Mouse (Mus musculus): ENCODE measurements around the gene Gm4871. TPM values are rescaled to one million over a fixed set of nuclear protein-coding genes. Genes with fewer than 3 reads are reported as not detected.
A peak's percentile ranks its signal among the peaks of the same experiment; 100 is the strongest.

Gene Gm4871
- polyA plus RNA-seq, 2 experiments, result not detected

DNA sequence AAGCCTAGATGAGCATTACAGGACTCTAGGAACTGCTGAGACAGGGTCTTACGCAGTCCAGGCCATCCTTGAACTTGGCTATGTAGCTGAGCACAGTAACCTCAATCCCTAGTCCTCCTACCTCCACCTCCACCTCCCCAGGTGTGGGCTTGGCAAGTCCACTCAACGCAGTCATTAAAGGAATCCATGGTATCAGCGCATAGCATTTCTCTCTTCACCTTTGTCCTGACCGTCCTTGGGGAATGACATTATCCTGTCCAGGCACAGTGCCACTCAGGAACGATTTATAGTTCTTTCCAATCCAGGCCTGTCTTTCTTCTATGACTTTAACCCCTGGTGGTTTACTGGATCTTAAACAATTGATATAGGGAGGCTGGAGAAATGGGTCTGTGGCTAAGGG lies 42.1 kb downstream of the Gm4871 start:
- H3K9ac ChIP-seq (replicated peaks), result no peak overlapping the region
- no peak for TF ChIP-seq CTCF (IDR thresholded peaks at IDR 0.05; ENCODE audit: low read depth)
- no peak for TF ChIP-seq EP300 (IDR thresholded peaks at IDR 0.05; ENCODE audit: low read depth)
- peaks cover 0 to 3% of the 10 kb centered on the region in 2 experiments; a peak in 1 of 4 replicates for H3K4me1 ChIP-seq (replicated peaks; ENCODE audit: control insufficient read depth in 2 of 2, insufficient read depth in 2 of 2, low read length in 1 of 2)
- H3K27me3 ChIP-seq (ENCODE audit: control insufficient read depth, insufficient read depth, low read length), result no peaks in the 10 kb centered on the region
- H3K36me3 ChIP-seq (replicated peaks; ENCODE audit: control insufficient read depth, insufficient read depth, low read depth), result no peaks in the 10 kb centered on the region
- no peak overlapping the region for H3K4me3 ChIP-seq (ENCODE audit: insufficient read depth in 1 of 2, low read depth in 2 of 2, low read length in 2 of 2)
- no peak overlapping the region for H3K4me2 ChIP-seq (ENCODE audit: low read depth)
- ATAC-seq (ENCODE audit: insufficient read depth) (no peak), DNase-seq (ENCODE audit: low read depth in 3 of 3, low spot score in 3 of 3) (no peak)
- no peaks in the 10 kb centered on the region for H3K9me3 ChIP-seq (ENCODE audit: control insufficient read depth, low read length)
- no peak overlapping the region for H3K27ac ChIP-seq
- 71% methylated on average over 5 of the region's 5 CpGs for WGBS (ENCODE audit: insufficient replicate concordance)

DNA sequence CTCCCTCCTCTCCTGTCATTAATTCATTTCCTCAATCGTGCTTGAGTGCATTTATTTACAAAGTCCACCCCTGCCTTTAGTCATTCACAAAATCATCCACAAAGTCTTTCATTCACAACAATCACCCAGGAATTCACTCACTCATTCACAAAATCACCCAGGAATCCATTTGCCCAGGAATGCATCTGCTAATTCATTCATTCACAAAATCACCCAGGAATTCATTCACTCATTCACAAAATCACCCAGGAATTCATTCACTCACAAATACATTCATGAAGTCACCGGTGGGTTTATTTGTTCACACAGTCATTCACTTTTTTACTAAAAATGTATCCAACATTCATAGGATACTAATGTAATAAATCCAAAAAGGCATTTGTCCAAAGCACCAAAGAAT lies 42.5 kb downstream of the Gm4871 start:
- H3K4me2 ChIP-seq (ENCODE audit: low read depth), result no peak overlapping the region
- H3K4me3 ChIP-seq (ENCODE audit: insufficient read depth in 1 of 2, low read depth in 2 of 2, low read length in 2 of 2), result no peak overlapping the region
- DNase-seq (ENCODE audit: low read depth in 3 of 3, low spot score in 3 of 3) (no peak), ATAC-seq (ENCODE audit: insufficient read depth) (no peak)
- no peaks in the 10 kb centered on the region for H3K27me3 ChIP-seq (ENCODE audit: control insufficient read depth, insufficient read depth, low read length)
- no peak for TF ChIP-seq EP300 (IDR thresholded peaks at IDR 0.05; ENCODE audit: low read depth)
- no peak for TF ChIP-seq CTCF (IDR thresholded peaks at IDR 0.05; ENCODE audit: low read depth)
- no peaks in the 10 kb centered on the region for H3K9me3 ChIP-seq (ENCODE audit: control insufficient read depth, low read length)
- peaks cover 0 to 3% of the 10 kb centered on the region in 2 experiments; a peak in 1 of 4 replicates for H3K4me1 ChIP-seq (replicated peaks; ENCODE audit: control insufficient read depth in 2 of 2, insufficient read depth in 2 of 2, low read length in 1 of 2)
- 64% methylated on average over 2 of the region's 2 CpGs for WGBS (ENCODE audit: insufficient replicate concordance)
- H3K27ac ChIP-seq, result no peak overlapping the region
- H3K36me3 ChIP-seq (replicated peaks; ENCODE audit: control insufficient read depth, insufficient read depth, low read depth), result no peaks in the 10 kb centered on the region
- no peak overlapping the region for H3K9ac ChIP-seq (replicated peaks)

DNA sequence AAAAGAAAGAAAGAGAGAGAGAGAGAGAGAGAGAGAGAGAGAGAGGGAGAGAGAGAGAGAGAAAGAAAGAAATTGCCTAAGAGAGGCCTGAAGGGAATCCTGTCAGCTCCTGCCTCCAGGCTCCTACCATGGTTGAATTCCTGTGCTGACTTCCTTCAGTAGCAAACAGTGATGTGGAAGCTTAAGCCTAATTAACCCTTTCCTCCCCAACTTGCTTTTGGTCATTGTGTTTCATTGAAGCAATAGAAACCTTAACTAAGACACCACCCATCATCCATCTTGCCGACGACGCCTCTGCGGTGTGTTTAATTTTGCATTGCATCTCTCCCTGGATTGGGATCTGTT lies 43.5 kb downstream of the Gm4871 start:
- Histone ChIP-seq H3K4me3 (ENCODE audit: insufficient read depth in 1 of 2, low read depth in 2 of 2, low read length in 2 of 2) (no peak overlapping the region), H3K27me3 (ENCODE audit: control insufficient read depth, insufficient read depth, low read length) (no peaks in the 10 kb centered on the region), H3K4me2 (ENCODE audit: low read depth) (no peak overlapping the region), H3K27ac (no peak overlapping the region), H3K4me1 (replicated peaks; ENCODE audit: control insufficient read depth in 2 of 2, insufficient read depth in 2 of 2, low read length in 1 of 2) (peaks cover 0 to 3% of the 10 kb centered on the region in 2 experiments; a peak in 1 of 4 replicates), H3K36me3 (replicated peaks; ENCODE audit: control insufficient read depth, insufficient read depth, low read depth) (no peaks in the 10 kb centered on the region), H3K9me3 (ENCODE audit: control insufficient read depth, low read length) (no peaks in the 10 kb centered on the region), H3K9ac (replicated peaks) (no peak overlapping the region)
- no peak for TF ChIP-seq EP300 (IDR thresholded peaks at IDR 0.05; ENCODE audit: low read depth)
- no peak for TF ChIP-seq CTCF (IDR thresholded peaks at IDR 0.05; ENCODE audit: low read depth)
- 81% methylated on average over 4 of the region's 4 CpGs for WGBS (ENCODE audit: insufficient replicate concordance)
- ATAC-seq (ENCODE audit: insufficient read depth), result no peak
- no peak for DNase-seq (ENCODE audit: low read depth in 3 of 3, low spot score in 3 of 3)

DNA sequence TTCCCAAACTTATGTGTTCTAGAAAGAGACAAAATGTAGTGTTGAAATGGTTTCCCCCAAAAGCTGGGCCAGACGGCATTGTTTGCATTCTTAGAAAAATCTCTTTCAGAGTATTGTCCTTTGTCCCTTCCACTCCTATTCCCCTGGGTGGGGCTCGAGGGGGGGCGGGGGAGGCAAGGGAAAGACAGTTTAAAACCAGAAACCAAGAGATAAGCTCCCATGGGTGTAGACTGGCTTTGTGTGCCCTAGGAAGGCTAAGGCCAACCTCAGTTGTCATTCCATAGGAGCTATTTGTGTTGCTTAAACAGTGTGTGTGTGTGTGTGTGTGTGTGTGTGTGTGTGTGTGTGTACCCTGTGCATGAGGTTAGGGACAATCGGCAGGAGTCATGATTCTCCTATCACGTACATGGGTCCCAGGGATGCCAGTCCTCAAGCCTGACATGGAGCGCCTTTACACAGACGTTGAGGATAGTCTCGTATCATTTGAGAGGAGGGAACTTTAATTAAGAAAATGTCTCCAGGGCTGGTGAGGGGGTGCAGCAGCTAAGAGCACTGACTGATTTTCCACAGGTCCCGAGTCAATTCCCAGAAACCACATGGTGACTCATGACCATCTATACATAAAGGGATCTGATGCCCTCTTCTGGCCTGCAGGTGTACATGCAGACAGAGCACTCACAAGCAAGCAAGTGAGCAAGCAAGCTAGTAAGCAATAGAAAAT lies 44.1 kb downstream of the Gm4871 start:
- 39% methylated on average over 9 of the region's 9 CpGs for WGBS (ENCODE audit: insufficient replicate concordance)

DNA sequence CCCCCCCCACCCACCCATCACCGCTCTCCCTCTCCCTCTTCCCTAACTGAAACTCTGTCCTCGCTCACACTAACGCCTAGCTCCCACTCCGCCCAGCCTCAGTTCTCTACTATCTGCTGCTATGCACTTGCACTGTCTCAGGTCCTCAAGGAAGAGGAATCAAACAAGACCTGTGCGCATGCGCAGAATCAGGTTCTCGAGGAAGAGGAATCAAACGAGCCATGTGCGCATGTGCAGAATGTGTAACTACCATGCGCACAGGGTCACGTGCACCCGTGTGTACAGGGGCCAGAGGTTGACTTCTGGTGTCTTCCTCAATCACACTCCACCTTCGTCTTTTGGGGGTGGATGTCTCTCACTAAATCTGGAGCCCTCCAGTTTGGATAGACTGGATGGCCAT lies 45.0 kb downstream of the Gm4871 start:
- H3K4me2 ChIP-seq (ENCODE audit: low read depth), result no peak overlapping the region
- TF ChIP-seq CTCF (IDR thresholded peaks at IDR 0.05; ENCODE audit: low read depth), result no peak
- TF ChIP-seq EP300 (IDR thresholded peaks at IDR 0.05; ENCODE audit: low read depth), result no peak

More for the DNA sequence above, 44.1 kb downstream of the Gm4871 start:
- H3K9me3 ChIP-seq (ENCODE audit: control insufficient read depth, low read length), result no peaks in the 10 kb centered on the region
- H3K4me3 ChIP-seq (ENCODE audit: insufficient read depth in 1 of 2, low read depth in 2 of 2, low read length in 2 of 2), result no peak overlapping the region
- TF ChIP-seq CTCF (IDR thresholded peaks at IDR 0.05; ENCODE audit: low read depth) (peak; percentile 53), EP300 (IDR thresholded peaks at IDR 0.05; ENCODE audit: low read depth) (no peak)
- DNase-seq (ENCODE audit: low read depth in 3 of 3, low spot score in 3 of 3), result no peak
- H3K27ac ChIP-seq, result no peak overlapping the region
- peaks cover 0 to 3% of the 10 kb centered on the region in 2 experiments; a peak in 1 of 4 replicates for H3K4me1 ChIP-seq (replicated peaks; ENCODE audit: control insufficient read depth in 2 of 2, insufficient read depth in 2 of 2, low read length in 1 of 2)
- H3K4me2 ChIP-seq (ENCODE audit: low read depth), result no peak overlapping the region
- no peak for ATAC-seq (ENCODE audit: insufficient read depth)
- H3K9ac ChIP-seq (replicated peaks), result no peak overlapping the region
- no peaks in the 10 kb centered on the region for H3K36me3 ChIP-seq (replicated peaks; ENCODE audit: control insufficient read depth, insufficient read depth, low read depth)
- H3K27me3 ChIP-seq (ENCODE audit: control insufficient read depth, insufficient read depth, low read length), result no peaks in the 10 kb centered on the region

More for the DNA sequence above, 45.0 kb downstream of the Gm4871 start:
- ATAC-seq (ENCODE audit: insufficient read depth) (no peak), DNase-seq (ENCODE audit: low read depth in 3 of 3, low spot score in 3 of 3) (no peak)
- WGBS (ENCODE audit: insufficient replicate concordance), result 72% methylated on average over 13 of the region's 13 CpGs
- Histone ChIP-seq H3K4me3 (ENCODE audit: insufficient read depth in 1 of 2, low read depth in 2 of 2, low read length in 2 of 2) (no peak overlapping the region), H3K4me1 (replicated peaks; ENCODE audit: control insufficient read depth in 2 of 2, insufficient read depth in 2 of 2, low read length in 1 of 2) (peaks cover 0 to 3% of the 10 kb centered on the region in 2 experiments; a peak in 1 of 4 replicates), H3K27me3 (ENCODE audit: control insufficient read depth, insufficient read depth, low read length) (no peaks in the 10 kb centered on the region), H3K36me3 (replicated peaks; ENCODE audit: control insufficient read depth, insufficient read depth, low read depth) (no peaks in the 10 kb centered on the region), H3K9me3 (ENCODE audit: control insufficient read depth, low read length) (no peaks in the 10 kb centered on the region), H3K9ac (replicated peaks) (no peak overlapping the region), H3K27ac (no peak overlapping the region)

Measured in liver, embryonic 14.5 days (tissue).